Mouse (Mus musculus): ENCODE results near the gene Med27. TPM values are rescaled to one million over a fixed set of nuclear protein-coding genes. Genes with fewer than 3 reads are reported as not detected.

Gene Med27
- polyA plus RNA-seq, 1 experiment from 2014 or later: 48.4 TPM

- H3K4me1 ChIP-seq (replicated peaks): 0 out of 2 replicates have a peak, but pooled peaks cover 5% of the 10 kb centered on the region
- H3K36me3 ChIP-seq: peaks cover 4% of the 10 kb centered on the region; the same call in 1 of the 2 replicates
- no peaks in the 10 kb centered on the region for H3K27me3 ChIP-seq
- no peak overlapping the region for H3K9ac ChIP-seq (replicated peaks)
- no peak overlapping the region for H3K27ac ChIP-seq
- no peaks in the 10 kb centered on the region for H3K9me3 ChIP-seq
- WGBS: 80% methylated on average over 9 of the region's 9 CpGs
- H3K4me2 ChIP-seq: no peak overlapping the region
- no peak overlapping the region for H3K4me3 ChIP-seq (replicated peaks)
- ATAC-seq (ENCODE audit: insufficient number of reproducible peaks, insufficient read depth, low FRiP score, low TSS enrichment, low read depth): no peak
Measured at GRCm38 (mm10) chr2:29500601-29501350, 154.2 kb downstream of the Med27 start.

GRCm38 (mm10) chr2:29501381-29501780 is 154.8 kb downstream of the Med27 start:
- Histone ChIP-seq H3K36me3 (peaks cover 4% of the 10 kb centered on the region; the same call in 1 of the 2 replicates), H3K4me3 (replicated peaks) (no peak overlapping the region), H3K27me3 (no peaks in the 10 kb centered on the region), H3K4me2 (no peak overlapping the region), H3K27ac (no peak overlapping the region), H3K4me1 (replicated peaks) (0 out of 2 replicates have a peak, but pooled peaks cover 5% of the 10 kb centered on the region), H3K9ac (replicated peaks) (no peak overlapping the region), H3K9me3 (no peaks in the 10 kb centered on the region)
- WGBS: 78% methylated on average over 4 of the region's 4 CpGs
- ATAC-seq (ENCODE audit: insufficient number of reproducible peaks, insufficient read depth, low FRiP score, low TSS enrichment, low read depth): no peak

- WGBS: 64% methylated on average over 6 of the region's 6 CpGs
- no peak for ATAC-seq (ENCODE audit: insufficient number of reproducible peaks, insufficient read depth, low FRiP score, low TSS enrichment, low read depth)
- peaks cover 17% of the 10 kb centered on the region; the same call in 1 of the 2 replicates for H3K4me1 ChIP-seq (replicated peaks)
Measured at GRCm38 (mm10) chr2:29504848-29505247, 158.2 kb downstream of the Med27 start.

GRCm38 (mm10) chr2:29506411-29506810 is 159.8 kb downstream of the Med27 start:
- Histone ChIP-seq H3K27ac (no peak overlapping the region), H3K4me2 (no peak overlapping the region), H3K27me3 (no peaks in the 10 kb centered on the region), H3K4me1 (replicated peaks) (peaks cover 17% of the 10 kb centered on the region; the same call in 1 of the 2 replicates), H3K9me3 (no peaks in the 10 kb centered on the region), H3K9ac (replicated peaks) (no peak overlapping the region), H3K36me3 (no peaks in the 10 kb centered on the region), H3K4me3 (replicated peaks) (no peak overlapping the region)
- WGBS: 80% methylated on average over 4 of the region's 4 CpGs
- ATAC-seq (ENCODE audit: insufficient number of reproducible peaks, insufficient read depth, low FRiP score, low TSS enrichment, low read depth): no peak

More at GRCm38 (mm10) chr2:29504848-29505247, 158.2 kb downstream of the Med27 start:
- no peak overlapping the region for H3K4me2 ChIP-seq
- no peak overlapping the region for H3K4me3 ChIP-seq (replicated peaks)
- no peak overlapping the region for H3K9ac ChIP-seq (replicated peaks)
- peaks cover 4% of the 10 kb centered on the region; the same call in 1 of the 2 replicates for H3K36me3 ChIP-seq
- no peaks in the 10 kb centered on the region for H3K27me3 ChIP-seq
- no peaks in the 10 kb centered on the region for H3K9me3 ChIP-seq
- H3K27ac ChIP-seq: no peak overlapping the region

- Histone ChIP-seq H3K4me1 (replicated peaks) (peaks cover 30% of the 10 kb centered on the region), H3K4me2 (no peak overlapping the region), H3K9me3 (no peaks in the 10 kb centered on the region), H3K27me3 (no peaks in the 10 kb centered on the region), H3K9ac (replicated peaks) (no peak overlapping the region), H3K27ac (no peak overlapping the region), H3K4me3 (replicated peaks) (no peak overlapping the region), H3K36me3 (no peaks in the 10 kb centered on the region)
- 33% methylated on average over 7 of the region's 7 CpGs for WGBS
- no peak for ATAC-seq (ENCODE audit: insufficient number of reproducible peaks, insufficient read depth, low FRiP score, low TSS enrichment, low read depth)
Measured at GRCm38 (mm10) chr2:29513131-29513530, 166.5 kb downstream of the Med27 start.

- no peak overlapping the region for H3K4me3 ChIP-seq (replicated peaks)
- H3K4me1 ChIP-seq (replicated peaks): peaks cover 40% of the 10 kb centered on the region
- no peak for ATAC-seq (ENCODE audit: insufficient number of reproducible peaks, insufficient read depth, low FRiP score, low TSS enrichment, low read depth)
- H3K9ac ChIP-seq (replicated peaks): no peak overlapping the region
- no peaks in the 10 kb centered on the region for H3K27me3 ChIP-seq
- H3K27ac ChIP-seq: no peak overlapping the region
- H3K9me3 ChIP-seq: no peaks in the 10 kb centered on the region
- H3K4me2 ChIP-seq: no peak overlapping the region
- WGBS: 86% methylated on average over 6 of the region's 6 CpGs
- H3K36me3 ChIP-seq: no peaks in the 10 kb centered on the region
Measured at GRCm38 (mm10) chr2:29514836-29515235, 168.2 kb downstream of the Med27 start.

- H3K4me2 ChIP-seq: no peak overlapping the region
- H3K4me1 ChIP-seq (replicated peaks): peaks cover 40% of the 10 kb centered on the region
- ATAC-seq (ENCODE audit: insufficient number of reproducible peaks, insufficient read depth, low FRiP score, low TSS enrichment, low read depth): no peak
- no peaks in the 10 kb centered on the region for H3K36me3 ChIP-seq
- no peak overlapping the region for H3K27ac ChIP-seq
- no peak overlapping the region for H3K9ac ChIP-seq (replicated peaks)
- H3K4me3 ChIP-seq (replicated peaks): no peak overlapping the region
- no peaks in the 10 kb centered on the region for H3K27me3 ChIP-seq
- H3K9me3 ChIP-seq: no peaks in the 10 kb centered on the region
- 80% methylated on average over 4 of the region's 4 CpGs for WGBS
Measured at GRCm38 (mm10) chr2:29515831-29516447, 169.3 kb downstream of the Med27 start.

GRCm38 (mm10) chr2:29516621-29517170 is 170.1 kb downstream of the Med27 start:
- no peak overlapping the region for H3K4me3 ChIP-seq (replicated peaks)
- H3K27ac ChIP-seq: no peak overlapping the region
- peaks cover 40% of the 10 kb centered on the region for H3K4me1 ChIP-seq (replicated peaks)

GRCm38 (mm10) chr2:29519402-29519801 is 172.8 kb downstream of the Med27 start:
- WGBS: 27% methylated on average over 3 of the region's 3 CpGs
- Histone ChIP-seq H3K27me3 (no peaks in the 10 kb centered on the region), H3K4me2 (no peak overlapping the region), H3K27ac (no peak overlapping the region), H3K4me3 (replicated peaks) (no peak overlapping the region), H3K4me1 (replicated peaks) (peaks cover 30% of the 10 kb centered on the region), H3K9me3 (no peaks in the 10 kb centered on the region), H3K36me3 (no peaks in the 10 kb centered on the region), H3K9ac (replicated peaks) (no peak overlapping the region)
- no peak for ATAC-seq (ENCODE audit: insufficient number of reproducible peaks, insufficient read depth, low FRiP score, low TSS enrichment, low read depth)

More at GRCm38 (mm10) chr2:29516621-29517170, 170.1 kb downstream of the Med27 start:
- no peaks in the 10 kb centered on the region for H3K27me3 ChIP-seq
- H3K9ac ChIP-seq (replicated peaks): no peak overlapping the region
- no peak for ATAC-seq (ENCODE audit: insufficient number of reproducible peaks, insufficient read depth, low FRiP score, low TSS enrichment, low read depth)
- no peak overlapping the region for H3K4me2 ChIP-seq
- H3K9me3 ChIP-seq: no peaks in the 10 kb centered on the region
- 39% methylated on average over 9 of the region's 9 CpGs for WGBS
- no peaks in the 10 kb centered on the region for H3K36me3 ChIP-seq

GRCm38 (mm10) chr2:29520206-29520605 is 173.6 kb downstream of the Med27 start:
- 82% methylated on average over 6 of the region's 6 CpGs for WGBS
- no peak for ATAC-seq (ENCODE audit: insufficient number of reproducible peaks, insufficient read depth, low FRiP score, low TSS enrichment, low read depth)
- no peak overlapping the region for H3K9ac ChIP-seq (replicated peaks)
- H3K27me3 ChIP-seq: no peaks in the 10 kb centered on the region
- no peak overlapping the region for H3K4me3 ChIP-seq (replicated peaks)
- H3K9me3 ChIP-seq: no peaks in the 10 kb centered on the region
- H3K36me3 ChIP-seq: no peaks in the 10 kb centered on the region
- H3K4me1 ChIP-seq (replicated peaks): peaks cover 34% of the 10 kb centered on the region
- no peak overlapping the region for H3K27ac ChIP-seq
- no peak overlapping the region for H3K4me2 ChIP-seq

GRCm38 (mm10) chr2:29521486-29521885 is 174.9 kb downstream of the Med27 start:
- Histone ChIP-seq H3K36me3 (no peaks in the 10 kb centered on the region), H3K4me2 (no peak overlapping the region), H3K27me3 (no peaks in the 10 kb centered on the region), H3K4me3 (replicated peaks) (no peak overlapping the region), H3K9me3 (no peaks in the 10 kb centered on the region), H3K27ac (no peak overlapping the region), H3K4me1 (replicated peaks) (peaks cover 38% of the 10 kb centered on the region), H3K9ac (replicated peaks) (no peak overlapping the region)
- 83% methylated on average over 7 of the region's 7 CpGs for WGBS
- ATAC-seq (ENCODE audit: insufficient number of reproducible peaks, insufficient read depth, low FRiP score, low TSS enrichment, low read depth): no peak
